Mouse (Mus musculus) frontal cortex, postnatal 10 days (tissue): Measurements from ENCODE around the gene Ift43.

Experiments
- DNase-seq, 2 experiments: peaks; one replicate each; pipeline ENCODE4 v3.0.0; 2022; ENCODE audit warnings: low spot score in 2 of 2, mixed read lengths in 1 of 2

Ift43 gene

DNA sequence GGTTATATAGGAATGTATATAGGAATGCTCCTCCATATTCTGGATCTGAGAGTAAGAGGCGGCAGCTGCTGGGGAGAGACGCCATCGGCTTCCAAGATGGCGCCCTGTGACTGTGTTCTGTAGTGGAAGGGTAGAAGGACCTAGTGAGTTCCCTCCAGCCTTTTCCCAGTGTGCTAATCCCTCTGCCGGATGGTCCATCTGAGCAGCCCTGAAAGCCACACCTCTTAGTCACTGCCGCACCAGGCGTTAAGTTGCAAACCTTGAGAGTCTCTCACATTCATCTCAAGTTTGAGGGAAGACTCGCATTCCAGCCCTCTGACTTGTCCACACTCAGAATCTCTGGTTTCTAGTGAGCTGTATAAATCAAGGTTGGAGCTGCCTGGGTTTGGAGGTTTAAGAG is 46.7 kb downstream of the Ift43 start:
- no peak for DNase-seq

DNA sequence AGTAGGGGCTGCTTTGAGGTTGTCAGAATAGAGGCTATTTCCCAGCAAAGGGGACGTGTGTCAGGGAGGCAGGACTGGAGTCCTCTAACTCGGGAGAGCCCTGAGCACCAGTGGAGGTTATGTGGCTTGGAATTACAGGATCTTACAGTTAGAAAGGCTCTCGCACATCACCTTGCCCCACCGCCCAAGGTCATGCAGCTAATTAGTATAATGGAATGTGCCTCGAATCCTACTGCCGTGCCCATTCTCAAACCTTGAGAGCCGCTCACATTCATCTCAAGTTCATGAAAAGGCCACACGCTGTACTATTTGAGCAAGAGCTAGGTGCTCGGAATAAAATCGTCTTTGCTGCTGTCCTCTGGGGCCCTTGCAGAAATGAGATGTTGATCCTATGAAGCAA is 47.4 kb downstream of the Ift43 start:
- DNase-seq = no peak

DNA sequence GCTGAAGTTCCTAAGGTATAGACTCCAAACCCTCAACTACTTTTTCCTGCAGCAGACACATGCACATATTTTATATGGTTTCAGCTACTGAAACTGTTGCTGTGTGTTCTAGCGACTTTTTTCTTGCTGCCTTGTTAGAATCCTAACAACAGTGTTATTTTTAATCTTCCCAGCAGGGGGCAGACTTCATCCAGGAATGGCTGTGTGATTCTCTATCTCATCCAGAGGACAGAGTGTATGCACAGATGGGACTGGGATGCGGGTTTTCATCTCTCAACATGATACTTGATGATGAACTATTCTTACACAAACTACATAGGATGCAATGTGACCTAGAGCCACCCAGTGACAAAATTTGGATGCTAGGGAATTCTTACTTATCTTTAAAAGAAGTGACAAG is 50.5 kb downstream of the Ift43 start:
- DNase-seq = peak; percentile 44 to 55

DNA sequence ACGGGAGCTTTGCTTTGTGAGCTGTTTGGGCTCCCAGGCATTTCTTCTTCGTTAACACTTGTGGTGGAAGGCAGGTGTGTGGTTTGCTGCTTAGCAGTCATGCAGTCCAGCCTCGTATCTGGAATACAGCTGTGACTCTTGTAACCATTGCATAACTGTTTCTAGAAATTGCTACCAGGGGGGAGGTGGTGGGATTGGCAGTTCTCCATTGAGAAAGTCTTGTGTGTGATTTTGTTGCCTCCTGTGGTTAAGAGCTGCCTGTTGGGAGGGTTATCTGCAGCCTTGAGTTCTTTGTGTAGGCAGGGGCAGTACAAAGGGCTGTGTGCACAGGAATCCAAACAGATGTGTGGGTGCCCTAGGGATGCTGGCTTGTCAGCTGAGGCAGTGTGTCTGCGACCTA is 53.4 kb downstream of the Ift43 start:
- DNase-seq = no peak

DNA sequence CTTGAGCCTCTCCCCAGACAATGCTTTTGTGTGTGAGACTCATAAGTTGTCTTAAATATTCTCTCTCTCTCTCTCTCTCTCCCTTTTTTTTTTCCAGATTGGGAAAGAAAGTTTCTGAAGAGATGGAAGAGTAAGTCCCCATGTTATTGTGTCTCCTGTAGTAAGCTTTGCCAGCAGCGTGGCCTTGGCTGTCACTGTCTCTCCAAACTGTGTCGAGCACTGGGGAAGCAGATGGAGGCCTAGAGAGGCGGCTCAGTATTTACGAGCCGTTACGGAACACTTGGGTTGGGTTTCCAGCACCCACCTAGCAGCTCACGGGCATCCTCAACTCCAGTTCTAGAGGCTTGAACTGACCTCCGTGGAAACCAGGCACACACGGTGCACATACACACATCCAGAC is 56.4 kb downstream of the Ift43 start:
- no peak for DNase-seq

DNA sequence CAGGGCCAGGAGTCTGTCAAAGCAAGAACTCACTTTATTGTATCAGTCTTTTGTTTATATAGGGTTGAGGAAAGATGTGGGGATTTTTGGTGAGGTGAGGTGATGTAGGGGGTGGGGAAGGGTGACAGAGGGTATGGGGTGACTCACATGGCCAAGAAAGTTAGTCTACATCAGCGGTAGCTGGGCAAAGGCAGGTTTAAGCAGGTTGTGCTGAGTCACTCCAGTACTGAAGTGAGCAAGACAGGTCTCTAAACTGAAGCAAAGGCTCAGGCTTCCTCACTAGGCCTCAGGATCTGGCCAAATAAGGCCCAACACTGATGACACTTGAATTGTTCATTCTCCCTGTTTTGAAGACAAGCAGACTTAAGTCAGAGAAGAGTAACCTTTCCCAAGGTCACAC is 60.0 kb downstream of the Ift43 start:
- DNase-seq = no peak

DNA sequence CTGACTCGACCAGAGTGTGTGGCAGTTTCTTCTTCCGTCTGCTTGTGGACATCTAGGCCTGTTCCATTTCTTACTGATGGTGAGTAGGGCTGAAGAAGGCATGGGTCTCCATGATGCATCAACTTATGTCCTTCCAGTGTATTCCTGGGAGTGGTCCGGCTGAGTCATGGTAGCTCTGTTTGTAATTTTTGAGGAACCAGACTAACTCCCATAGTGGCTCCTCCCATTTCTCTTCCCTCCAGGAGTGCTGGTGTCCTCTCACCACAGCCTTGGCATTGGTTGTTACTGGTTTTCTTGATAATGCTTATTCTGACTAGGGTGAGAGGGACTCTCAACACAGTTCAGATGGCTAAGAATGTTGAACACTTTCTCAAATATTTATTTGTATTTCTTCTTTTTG is 63.9 kb downstream of the Ift43 start:
- no peak for DNase-seq

DNA sequence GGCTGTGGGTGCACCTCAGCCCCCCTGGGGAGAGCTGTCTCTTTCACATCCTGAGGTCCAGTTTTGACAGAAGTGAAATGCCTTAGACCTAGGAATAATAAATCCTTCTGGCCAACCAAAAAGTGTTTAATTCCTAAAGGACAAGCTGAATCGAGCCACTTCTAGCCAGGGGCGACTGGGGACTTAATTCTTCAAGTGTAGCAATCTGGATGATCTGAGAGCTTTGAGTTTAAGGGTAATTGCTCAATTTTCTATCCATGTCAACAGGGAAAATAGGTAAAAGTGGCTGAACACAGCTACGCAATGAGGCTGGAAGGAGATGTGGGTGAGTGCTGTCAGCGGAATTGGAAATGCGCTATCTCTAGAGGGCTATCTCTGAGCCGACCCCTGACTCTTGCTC is 65.9 kb downstream of the Ift43 start:
- no peak for DNase-seq

DNA sequence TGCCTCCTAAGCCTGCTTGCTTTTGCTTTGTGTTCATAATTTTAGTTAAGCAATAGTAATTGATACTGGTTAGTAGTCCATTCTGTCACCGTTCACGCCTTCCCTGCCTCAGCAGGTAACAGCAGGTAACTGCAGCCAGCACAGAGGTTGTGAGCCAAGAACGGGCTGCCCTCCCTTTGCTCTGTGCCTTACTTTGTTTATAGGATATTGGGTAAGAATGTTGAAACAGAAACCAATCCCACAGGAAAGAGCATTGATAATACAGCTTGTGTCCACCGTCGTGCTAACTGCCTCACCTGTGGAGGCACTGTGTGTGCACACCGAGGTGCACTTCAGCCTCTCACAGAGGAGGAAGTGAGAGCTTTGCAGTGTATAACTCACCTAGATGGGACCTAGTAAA is 66.7 kb downstream of the Ift43 start:
- no peak for DNase-seq

DNA sequence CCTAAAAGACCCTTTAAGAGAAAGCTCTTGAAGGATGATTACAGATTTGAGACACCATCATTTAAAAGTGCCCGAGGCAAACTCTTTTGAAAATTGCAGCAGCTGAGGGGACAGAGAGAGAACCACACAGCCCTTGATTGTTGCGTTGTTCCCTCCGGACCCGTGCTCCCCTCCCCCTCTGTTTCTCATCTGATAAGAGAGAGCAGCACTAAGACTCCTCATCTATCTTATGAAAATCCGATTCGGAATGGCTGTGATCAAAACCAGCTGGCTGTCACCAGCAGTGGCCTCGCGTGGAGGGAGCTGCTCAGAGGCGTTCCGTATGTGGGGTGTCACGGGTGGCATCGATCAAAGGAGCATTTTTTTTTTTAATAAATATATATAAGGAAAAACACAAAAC is 69.6 kb downstream of the Ift43 start:
- DNase-seq = no peak

DNA sequence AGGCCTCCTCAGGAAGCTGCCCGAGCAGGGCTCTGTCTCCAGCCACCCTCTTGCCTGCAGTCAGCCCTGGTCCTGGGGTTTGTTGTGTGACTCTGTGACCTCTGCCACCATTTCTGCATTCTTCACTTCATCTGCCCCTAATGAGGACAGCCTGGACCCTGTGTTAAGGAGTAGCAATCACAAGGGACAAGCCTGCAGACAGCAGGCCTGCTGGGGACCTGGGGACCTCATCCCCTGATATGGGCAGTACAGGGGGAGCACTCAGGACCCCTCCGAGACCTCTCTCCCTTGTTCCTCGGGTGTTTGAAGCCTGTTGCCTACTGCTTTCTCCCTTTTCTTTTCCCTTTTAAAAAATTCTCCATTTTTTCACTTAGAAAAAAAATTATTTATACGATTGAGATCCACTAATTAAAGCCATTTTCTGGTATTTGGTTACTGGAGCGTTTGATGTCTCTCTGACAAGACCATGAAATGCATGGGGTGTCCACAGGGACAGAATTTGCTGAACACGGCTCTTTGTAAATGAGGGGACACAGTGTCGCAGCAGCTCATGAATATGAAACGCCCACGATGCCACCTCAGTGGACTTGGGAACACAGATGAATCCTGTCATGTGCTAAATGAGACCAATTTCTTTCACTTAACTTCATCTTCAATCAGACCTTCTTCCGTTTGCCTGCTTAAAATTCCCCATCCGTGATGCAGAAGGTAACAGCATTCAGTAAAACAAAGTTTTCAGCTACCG is 71.0 kb downstream of the Ift43 start:
- DNase-seq = no peak

DNA sequence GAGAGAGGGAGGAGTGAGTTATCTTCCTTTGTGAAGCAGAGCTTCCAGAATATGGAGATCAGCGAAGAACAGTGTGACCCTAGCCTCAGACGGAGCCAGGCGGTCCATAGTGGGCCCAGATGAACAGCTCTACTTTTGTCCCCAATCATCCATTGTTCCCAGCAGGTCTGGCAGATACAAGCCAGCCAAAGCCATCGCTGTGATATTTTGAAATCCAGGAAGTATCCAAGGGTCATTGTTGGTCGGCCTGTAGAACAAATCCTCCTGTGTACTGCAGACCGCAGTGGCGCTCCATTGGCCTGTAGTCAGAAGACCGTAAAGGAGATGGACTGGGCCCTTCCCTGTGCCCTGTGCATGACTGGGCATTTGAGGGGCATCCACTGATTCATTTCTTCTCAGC is 72.8 kb downstream of the Ift43 start:
- DNase-seq = no peak

DNA sequence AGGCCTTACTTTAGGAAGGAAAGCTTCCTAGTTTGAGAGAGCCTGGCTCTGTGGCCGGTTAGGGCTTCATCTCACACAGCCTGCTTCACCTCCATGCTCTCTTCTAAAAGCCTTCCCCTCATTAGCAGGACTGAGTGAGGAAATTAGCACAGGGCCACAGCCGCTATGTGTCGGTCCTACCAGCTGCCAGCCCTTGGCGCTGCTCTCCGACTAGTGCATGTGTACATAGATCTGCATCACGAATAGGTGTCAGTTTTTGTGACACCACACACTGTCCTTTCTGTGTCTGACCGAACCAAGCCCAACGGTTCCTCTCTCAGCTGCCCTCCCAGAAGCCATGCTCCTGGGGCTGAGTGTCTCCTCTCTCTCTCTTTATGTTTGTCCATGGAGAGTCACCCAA is 74.8 kb downstream of the Ift43 start:
- DNase-seq = no peak

DNA sequence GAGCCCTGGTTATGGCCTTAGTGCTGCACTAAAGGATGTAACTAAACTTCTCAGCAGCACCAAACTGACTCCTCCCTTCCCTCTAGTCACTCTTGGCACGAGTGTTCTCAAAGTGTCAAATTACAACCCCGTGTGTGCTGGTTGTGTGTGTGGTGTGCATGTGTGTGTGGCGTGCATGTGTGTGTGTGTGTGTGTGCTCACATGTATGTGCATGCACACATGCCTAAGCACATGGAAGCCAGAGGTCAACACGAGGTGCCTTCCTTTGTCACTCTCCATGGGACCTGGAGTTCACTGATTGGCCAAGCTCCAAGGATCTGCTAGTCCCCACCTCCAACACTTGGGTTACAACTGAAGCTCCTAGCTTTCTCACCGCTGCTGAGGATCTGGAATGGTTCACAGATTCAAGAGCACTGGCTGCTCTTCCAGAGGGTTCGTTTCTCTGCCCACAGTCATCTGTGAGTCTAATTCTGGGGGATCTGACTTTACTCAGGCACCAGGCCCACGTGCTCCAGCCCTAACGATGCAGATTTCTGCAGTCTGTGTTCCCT is 75.6 kb downstream of the Ift43 start:
- peak in 1 of 2 experiments; percentile 50 for DNase-seq

DNA sequence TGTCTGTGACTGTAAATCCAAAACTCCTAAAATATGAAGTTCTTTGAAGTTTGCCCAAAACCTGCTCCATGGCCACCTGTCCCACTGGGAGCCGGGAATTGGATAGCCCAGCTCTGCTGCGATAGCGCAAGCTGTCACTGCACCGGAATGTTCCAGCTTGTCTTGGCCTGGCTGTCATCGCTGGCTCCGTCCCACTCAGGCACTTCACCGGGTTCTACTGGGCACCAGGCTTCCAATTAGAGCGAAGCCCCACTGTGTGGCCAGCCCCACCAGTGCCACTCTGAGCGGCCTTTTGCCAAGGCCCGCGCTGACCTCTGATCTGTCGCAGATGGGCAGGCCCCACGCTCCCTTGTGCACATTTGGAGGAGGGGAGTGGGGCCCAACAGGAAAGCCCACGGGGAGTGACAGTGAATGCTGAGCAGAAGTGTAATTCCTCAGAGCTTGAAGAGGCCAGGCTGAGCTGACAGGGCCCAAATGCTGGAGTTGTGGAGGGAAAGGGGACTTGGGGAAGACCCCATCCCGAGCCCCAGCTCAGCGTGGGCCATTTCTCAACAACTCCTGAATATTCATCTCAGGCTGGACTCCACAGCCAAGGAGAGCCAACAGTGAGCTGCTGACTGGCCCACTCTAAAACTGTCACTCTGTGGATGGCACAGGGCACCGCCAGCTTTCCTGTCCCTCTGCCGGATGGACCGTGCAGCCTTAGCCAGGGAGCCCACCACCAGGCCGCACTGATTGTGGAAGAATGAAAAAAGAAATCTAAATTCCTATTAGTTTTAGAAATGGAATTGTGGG is 76.5 kb downstream of the Ift43 start:
- DNase-seq = peak; percentile 40 to 48

DNA sequence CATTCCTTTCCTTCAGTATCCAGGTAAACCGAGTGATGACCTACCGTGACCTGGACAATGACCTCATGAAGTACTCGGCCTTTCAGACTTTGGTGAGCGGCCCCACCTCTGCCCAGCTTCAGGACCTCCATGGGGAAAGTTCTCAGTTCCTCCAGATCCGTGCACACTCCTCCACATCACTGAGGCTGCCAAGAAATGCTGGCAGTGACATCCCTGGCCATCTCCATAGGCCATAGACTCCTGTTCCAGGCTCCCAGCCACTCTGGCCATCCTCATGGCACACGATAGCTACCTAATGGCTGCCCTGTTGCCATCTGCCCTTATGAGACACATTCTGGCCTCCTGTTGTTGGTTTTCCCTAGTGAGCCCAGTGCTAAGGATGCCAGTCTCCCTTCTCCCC is 79.1 kb downstream of the Ift43 start:
- DNase-seq = no peak

DNA sequence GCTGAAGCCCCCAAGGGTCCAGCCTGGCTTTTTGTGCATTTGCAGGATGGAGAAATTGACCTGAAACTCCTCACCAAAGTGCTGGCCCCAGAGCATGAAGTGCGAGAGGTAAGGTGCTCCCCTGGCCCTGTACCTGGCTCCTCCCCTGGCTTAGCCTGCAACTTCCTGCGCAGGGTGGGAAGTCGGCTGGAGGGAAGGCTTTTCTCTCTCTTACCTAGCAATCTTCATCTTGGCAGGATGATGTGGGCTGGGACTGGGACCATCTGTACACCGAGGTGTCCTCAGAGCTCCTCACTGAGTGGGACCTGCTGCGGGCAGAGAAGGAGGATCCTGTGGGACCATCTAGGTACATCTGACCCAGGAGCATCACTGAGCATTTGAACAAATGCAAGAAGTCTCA is 79.6 kb downstream of the Ift43 start:
- DNase-seq = no peak

DNA sequence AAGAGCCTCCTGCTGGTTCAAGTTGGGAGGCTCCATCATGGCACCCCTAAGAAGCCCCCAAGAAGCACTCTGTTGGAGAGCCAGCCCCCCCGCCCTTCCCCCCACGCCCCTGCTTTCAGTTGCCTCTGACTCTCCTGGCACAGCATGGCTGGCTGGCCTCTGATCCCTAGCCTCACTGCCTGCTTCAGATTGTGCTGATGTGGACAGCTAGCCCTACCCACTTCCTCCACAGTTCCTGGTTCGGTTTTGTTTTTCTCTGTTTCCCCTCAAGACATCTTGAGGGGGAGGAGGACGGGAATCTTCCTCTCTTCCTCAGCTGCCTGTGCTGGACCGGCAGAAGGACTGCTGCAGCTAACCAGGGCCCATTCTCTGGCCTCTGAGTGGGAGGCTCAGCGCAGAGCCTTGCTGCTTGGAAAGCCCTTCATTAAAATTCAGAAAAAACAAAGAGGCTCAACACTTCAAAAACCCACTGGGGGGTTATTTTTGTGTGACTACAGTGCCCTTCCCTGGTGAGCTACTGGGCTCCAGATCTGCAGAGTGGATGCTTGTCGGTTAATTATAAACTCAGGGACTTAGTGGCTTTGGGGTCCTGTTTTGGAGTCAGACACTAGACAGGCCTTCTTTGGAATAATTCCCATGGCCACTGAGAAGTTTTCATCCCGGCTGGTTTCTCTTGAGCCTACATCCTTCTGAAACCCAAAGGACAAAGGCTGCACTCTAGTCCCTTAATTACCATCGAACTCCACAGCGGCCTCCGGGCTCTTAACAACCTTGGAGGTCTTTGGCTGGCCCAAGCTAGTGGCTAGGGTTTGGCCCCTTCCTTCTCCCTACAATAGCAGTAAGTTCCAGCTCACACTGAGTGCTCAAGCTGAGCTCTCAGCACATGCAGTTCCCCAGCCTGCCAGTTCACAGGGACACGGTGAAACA is 80.8 kb downstream of the Ift43 start:
- no peak for DNase-seq

DNA sequence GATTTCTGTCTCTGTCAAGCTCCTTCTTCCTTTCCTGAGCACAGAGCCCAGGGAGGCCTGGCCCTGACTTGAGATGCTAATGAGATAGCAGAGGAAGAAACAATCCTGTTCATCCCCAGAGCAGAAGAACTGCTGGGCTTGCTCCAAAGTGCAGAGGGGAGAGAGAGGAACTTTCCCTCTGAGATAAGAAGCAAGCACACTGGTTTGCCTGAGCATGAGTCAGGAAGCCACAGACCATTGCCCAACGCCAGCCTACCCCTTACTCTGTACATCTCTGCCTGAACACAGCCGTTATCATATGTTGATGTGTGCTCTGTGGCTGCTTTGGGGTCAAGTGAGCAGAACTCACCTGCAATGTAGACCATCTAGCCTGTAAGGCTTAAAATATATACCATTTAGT is 83.9 kb downstream of the Ift43 start:
- no peak for DNase-seq

DNA sequence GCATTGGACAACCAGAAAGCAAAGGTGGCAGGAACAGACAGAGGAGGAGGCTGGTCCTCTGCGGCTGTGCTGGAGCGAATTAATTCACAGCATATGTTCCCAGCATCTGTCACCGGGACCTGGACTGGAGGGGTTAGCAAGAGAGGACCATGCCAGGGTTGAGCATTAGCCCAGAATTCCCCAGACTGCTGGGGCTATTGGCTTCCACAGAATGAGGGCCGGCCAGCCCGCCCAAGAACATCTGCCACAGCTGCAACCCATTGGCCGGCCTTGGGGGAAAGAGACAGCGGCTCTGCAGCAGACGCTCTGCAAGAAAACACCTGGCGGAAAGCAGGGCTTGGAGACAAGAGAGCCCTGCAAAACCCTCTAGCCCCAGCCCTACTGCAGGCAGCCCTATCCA is 84.7 kb downstream of the Ift43 start:
- no peak for DNase-seq

DNA sequence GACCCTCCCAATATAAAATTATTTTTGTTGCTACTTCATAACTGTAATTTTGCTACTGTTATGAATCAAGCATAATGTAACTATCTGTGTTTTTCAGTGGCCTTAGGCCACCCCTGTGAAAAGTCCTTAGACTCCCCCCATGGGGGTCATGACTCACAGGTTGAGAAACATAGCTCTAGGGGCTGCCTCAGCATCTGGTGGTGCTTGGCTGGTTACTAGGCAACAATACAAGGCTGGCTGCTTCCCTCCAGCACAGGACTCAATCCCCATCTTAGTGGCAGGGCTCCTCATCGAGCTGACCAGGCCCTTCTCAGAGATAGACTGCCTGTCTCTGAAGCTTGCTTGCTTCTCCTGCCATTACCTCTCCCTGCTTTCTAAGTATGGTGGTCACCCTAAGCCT is 86.4 kb downstream of the Ift43 start:
- no peak for DNase-seq

DNA sequence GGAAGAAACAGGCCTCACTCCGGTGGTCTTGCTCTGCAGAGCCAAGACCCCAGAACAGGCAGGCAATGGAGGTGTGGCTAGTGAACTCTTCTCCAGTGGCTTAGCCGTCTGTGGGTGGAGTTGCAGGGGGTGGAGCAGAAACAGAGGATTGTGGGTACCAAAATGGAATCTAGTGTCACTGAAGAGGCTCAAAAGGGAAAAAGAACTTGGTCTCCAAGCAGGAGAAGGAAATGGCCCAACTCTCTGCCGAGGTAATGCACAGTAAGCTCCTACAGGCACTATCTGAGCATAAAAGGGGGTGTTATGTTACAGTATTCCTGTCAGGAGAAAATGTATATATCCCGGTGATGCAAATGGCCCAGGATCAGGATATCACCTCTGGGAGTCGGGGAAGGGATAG is 86.9 kb downstream of the Ift43 start:
- DNase-seq = no peak
